Mouse (Mus musculus) brain, embryonic 14.5 days (tissue): ENCODE data around the gene 1700001C02Rik.

Experiments used
- CTCF ChIP-seq: fragments of 200-500 bp; IDR thresholded peaks from 2 replicates; pipeline ENCODE4 v1.5.1; 2012; ENCODE audit warnings: inconsistent platforms, mild to moderate bottlenecking, moderate library complexity, borderline replicate concordance; ENCODE audit not compliant: insufficient read depth, insufficient read length; ENCODE audit errors: extremely low read depth
- POLR2A ChIP-seq: fragments of 200-500 bp; IDR thresholded peaks from 2 replicates; pipeline ENCODE4 v1.6.1; 2012; ENCODE audit warnings: mild to moderate bottlenecking, inconsistent platforms, borderline replicate concordance; ENCODE audit not compliant: poor library complexity, insufficient read depth, insufficient read length, severe bottlenecking; ENCODE audit errors: extremely low read depth

DNA sequence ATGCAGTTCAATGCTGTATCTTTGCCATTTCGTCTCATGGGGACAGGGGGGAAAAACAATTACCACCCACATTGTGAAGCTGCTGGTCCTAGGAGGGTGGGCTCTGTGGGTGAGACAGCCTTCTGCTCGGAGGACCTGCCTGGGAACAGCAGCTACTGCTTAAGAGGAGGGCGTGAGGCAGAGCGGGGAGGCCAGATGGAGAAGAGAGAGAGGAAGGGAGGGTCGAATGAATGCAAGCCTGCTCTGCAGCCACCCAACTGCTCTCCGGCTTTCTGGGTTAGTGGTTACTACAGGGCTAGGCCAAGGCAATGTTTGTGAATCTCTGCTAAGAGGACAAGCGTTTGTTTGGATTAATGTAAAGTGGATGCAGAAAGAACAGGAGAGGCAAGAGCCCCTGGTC lies 53.6 kb downstream of the 1700001C02Rik start:
- TF ChIP-seq POLR2A = no peak
- TF ChIP-seq CTCF = no peak
